Mouse (Mus musculus) left cerebral cortex, adult 6 months (tissue): ENCODE measurements around the gene Gm10229. TPM values are rescaled to one million over a fixed set of nuclear protein-coding genes. Genes with fewer than 3 reads are reported as not detected.

Source experiments
- long read RNA-seq, 2 experiments: library from polyadenylated mRNA; unstranded; transcript quantifications; one replicate each; pipeline ENCODE4 v2.0.0; 2019 to 2020
- polyA plus RNA-seq: library from polyadenylated mRNA; unstranded; fragments of <200 nt; fragmentation: Nextera tagmentation; gene quantifications from 2 replicates; pipeline ENCODE4 v1.2.3, GENCODE M21; 2021

Gm10229 gene
- polyA plus RNA-seq = not detected in 2 replicates
- long read RNA-seq, experiment 1 = 0 reads
- long read RNA-seq, experiment 2 = 0 reads

DNA sequence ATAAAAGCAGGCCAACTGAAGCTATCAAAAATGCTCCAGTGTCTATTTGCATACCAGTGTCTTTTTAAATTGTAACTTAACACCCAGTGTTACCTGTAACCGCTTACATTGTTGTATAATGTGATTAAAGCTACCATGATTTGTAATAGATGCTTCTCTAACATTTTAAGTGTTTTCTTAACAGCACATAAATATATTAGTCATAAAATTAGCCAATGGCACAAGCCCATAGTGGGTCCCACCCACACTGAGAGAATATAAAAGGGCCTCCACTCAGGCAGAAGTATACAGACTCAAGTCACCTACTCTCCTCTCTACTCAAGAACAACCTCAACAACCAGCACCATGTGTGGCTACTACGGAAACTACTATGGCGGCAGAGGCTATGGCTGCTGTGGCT, at the start of gene Gm10229:
Gm10229 (plus strand) TSS at position 301 of the 400 bp plus-strand sequence.

DNA sequence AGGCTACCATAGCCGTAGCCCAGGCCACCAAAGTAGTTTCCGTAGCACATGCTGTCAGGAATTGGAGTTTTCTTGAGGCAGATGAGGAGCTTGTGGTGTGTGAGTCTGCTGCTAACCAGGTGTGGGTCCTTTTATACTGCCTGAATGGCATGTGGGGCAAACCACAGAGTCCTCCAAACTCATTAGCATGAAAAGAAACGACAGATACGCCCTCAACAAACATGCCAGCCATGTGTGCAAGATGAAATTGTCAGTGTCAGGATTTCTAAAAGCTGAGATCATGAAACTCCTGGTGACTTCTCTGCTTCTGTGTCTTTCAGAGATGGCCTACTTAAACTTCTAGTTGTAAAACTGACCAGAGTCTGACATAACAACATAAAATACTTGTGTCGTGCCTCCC, 4.4 kb upstream of the Gm10229 start, which contains the start of gene Krtap22-2:
Krtap22-2 (minus strand) TSS at position 101 of the 400 bp plus-strand sequence.

GRCm38 (mm10) chr16:89031399-89031798, 16.3 kb downstream of the Gm10229 start, which contains the start of gene Krtap6-1:
Krtap6-1 (plus strand) TSS chr16:89031699.

DNA sequence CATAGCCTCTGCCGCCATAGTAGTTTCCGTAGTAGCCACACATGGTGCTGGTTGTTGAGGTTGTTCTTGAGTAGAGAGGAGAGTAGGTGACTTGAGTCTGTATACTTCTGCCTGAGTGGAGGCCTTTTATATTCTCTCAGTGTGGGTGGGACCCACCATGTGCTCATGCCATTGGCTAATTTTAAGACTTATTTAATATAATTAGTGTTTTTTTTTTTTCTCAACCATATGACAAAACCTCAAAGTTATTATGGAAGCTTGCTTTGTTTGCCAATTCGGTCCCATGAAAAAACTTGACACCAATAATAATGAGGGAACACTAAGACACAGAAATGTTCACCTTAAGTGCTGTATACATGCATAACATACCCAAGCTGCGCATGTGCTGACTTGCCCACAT, 26.3 kb downstream of the Gm10229 start, which contains the start of gene Gm10228:
Gm10228 (minus strand) TSS at position 101 of the 400 bp plus-strand sequence.

GRCm38 (mm10) chr16:89047783-89048182, 32.7 kb downstream of the Gm10229 start, which contains the start of gene Krtap6-5:
Krtap6-5 (minus strand) TSS chr16:89047883.

GRCm38 (mm10) chr16:89063902-89064301, 48.8 kb downstream of the Gm10229 start, which contains the start of gene 1110025L11Rik:
1110025L11Rik (minus strand) TSS chr16:89064002.

Other genes with a start within 250 kb of the Gm10229 start
- not detected in 2 replicates for gene 2310057N15Rik, start 241.1 kb upstream of the Gm10229 start, polyA plus RNA-seq
- gene Gm5965, start 237.4 kb upstream of the Gm10229 start, polyA plus RNA-seq = not detected in 2 replicates
- gene Gm20741, start 203.1 kb upstream of the Gm10229 start, polyA plus RNA-seq = not detected in 2 replicates
- not detected in 2 replicates for gene Krtap15, start 195.1 kb upstream of the Gm10229 start, polyA plus RNA-seq
- not detected in 2 replicates for gene Krtap14, start 189.1 kb upstream of the Gm10229 start, polyA plus RNA-seq
- gene Krtap19-1, start 145.9 kb upstream of the Gm10229 start, polyA plus RNA-seq = not detected in 2 replicates
- not detected in 2 replicates for gene Krtap19-2, start 141.0 kb upstream of the Gm10229 start, polyA plus RNA-seq
- gene Krtap19-3, start 137.2 kb upstream of the Gm10229 start, polyA plus RNA-seq = not detected in 2 replicates
- gene Krtap19-4, start 130.2 kb upstream of the Gm10229 start, polyA plus RNA-seq = not detected in 2 replicates
- gene Krtap19-5, start 118.8 kb upstream of the Gm10229 start, polyA plus RNA-seq = not detected in 2 replicates
- not detected in 2 replicates for gene Krtap19-9b, start 83.0 kb upstream of the Gm10229 start, polyA plus RNA-seq
- not detected in 2 replicates for gene Krtap16-3, start 52.4 kb upstream of the Gm10229 start, polyA plus RNA-seq
- not detected in 2 replicates for gene Krtap22-2, start 4.5 kb upstream of the Gm10229 start, polyA plus RNA-seq
- not detected in 2 replicates for gene Krtap6-1, start 16.4 kb downstream of the Gm10229 start, polyA plus RNA-seq
- not detected in 2 replicates for gene Gm10228, start 26.2 kb downstream of the Gm10229 start, polyA plus RNA-seq
- not detected in 2 replicates for gene Krtap6-5, start 32.6 kb downstream of the Gm10229 start, polyA plus RNA-seq
- gene 1110025L11Rik, start 48.7 kb downstream of the Gm10229 start, polyA plus RNA-seq = not detected in 2 replicates
- not detected in 2 replicates for gene Krtap6-3, start 68.7 kb downstream of the Gm10229 start, polyA plus RNA-seq
- gene Gm6358, start 125.6 kb downstream of the Gm10229 start, polyA plus RNA-seq = not detected in 2 replicates
- gene Gm10061, start 135.8 kb downstream of the Gm10229 start, polyA plus RNA-seq = not detected in 2 replicates
- not detected in 2 replicates for gene Gm9789, start 142.7 kb downstream of the Gm10229 start, polyA plus RNA-seq
- gene Gm7735, start 154.2 kb downstream of the Gm10229 start, polyA plus RNA-seq = not detected in 2 replicates
- not detected in 2 replicates for gene 1110057P08Rik, start 159.5 kb downstream of the Gm10229 start, polyA plus RNA-seq
- not detected in 2 replicates for gene Krtap20-2, start 190.6 kb downstream of the Gm10229 start, polyA plus RNA-seq